Comparison of ENCODE assay signal across 29 mouse cellular contexts in genomic region chr10:88151658-88152057, GRCm38 (mm10). TPM values are rescaled to one million over a fixed set of nuclear protein-coding genes. Genes with fewer than 3 reads are reported as not detected.
DNase-seq lines count a peak whose midpoint lies in the region; ATAC-seq and TF ChIP-seq lines count a peak whose summit lies in the region.
"Had no signal": no experiment of that assay in that cellular context is flagged by ENCODE, and none has a peak within 500 bp of the region (broad histone marks: within the 10 kb centered on the region; RNA-seq: fewer than 3 reads in every experiment).

No protein-coding gene starts in this region.

- no peak for DNase-seq in frontal cortex, postnatal 25 days (ENCODE audit: low spot score in 2 of 2)
- peak; percentile 14 to 24 for DNase-seq in right cerebral cortex, adult 2 months (ENCODE audit: low spot score in 2 of 2)
- no peak for DNase-seq in right cerebral cortex, postnatal 36 days (ENCODE audit: low spot score in 2 of 2)
- DNase-seq in fibroblast of lung, adult 2 months (ENCODE audit: low read depth): peak; percentile 22
- DNase-seq in forebrain, embryonic 10.5 days (ENCODE audit: extremely low spot score, low spot score): no peak
- DNase-seq: adrenal gland, postnatal 10 days; adrenal gland, postnatal 36 days; cerebellum, adult 2 months; cerebellum, adult 9-11 months; cerebellum, postnatal 25 days; gastrocnemius, postnatal 25 days; heart, adult 18-20 months; heart, postnatal 10 days; heart, postnatal 36 days; kidney, adult 18-20 months had no signal

- 88% methylated on average over 6 of the region's 6 CpGs for WGBS in hindbrain, embryonic 12.5 days
- 86% methylated on average over 6 of the region's 6 CpGs for WGBS in forebrain, embryonic 10.5 days

- ATAC-seq in frontal cortex, adult (ENCODE audit: low TSS enrichment): peak; percentile 66
- no peak for ATAC-seq in hindbrain, embryonic 12.5 days (ENCODE audit: low FRiP score)
- ATAC-seq: forebrain, embryonic 13.5 days; forebrain, embryonic 16.5 days; hindbrain, postnatal 0 days; inflammation-experienced regulatory T-cells, adult 6 months; intestine, embryonic 16.5 days; Patski had no signal

- TF ChIP-seq POLR2A in bone marrow macrophage, adult 2 months (IDR thresholded peaks at IDR 0.05; ENCODE audit: borderline replicate concordance, low read depth, low read length): no peak

- H3K4me3 ChIP-seq in bone marrow macrophage, adult 2 months (ENCODE audit: insufficient read depth, low read length): peak overlapping the region; percentile 15; the same call in 1 of the 2 replicates
- H3K4me3 ChIP-seq in hindbrain, embryonic 12.5 days: no peak overlapping the region
- H3K4me3 ChIP-seq in forebrain, embryonic 10.5 days: no peak overlapping the region
- H3K4me3 ChIP-seq: embryonic facial prominence, embryonic 13.5 days; forebrain, embryonic 13.5 days; heart, embryonic 12.5 days; heart, embryonic 15.5 days; hindbrain, embryonic 10.5 days had no signal

- peak overlapping the region; percentile 39 for H3K27ac ChIP-seq in bone marrow macrophage, adult 2 months (ENCODE audit: insufficient read depth, low read depth, low read length)
- no peak overlapping the region for H3K27ac ChIP-seq in hindbrain, embryonic 12.5 days
- H3K27ac ChIP-seq in forebrain, embryonic 10.5 days: no peak overlapping the region
- H3K27ac ChIP-seq: embryonic facial prominence, embryonic 13.5 days; forebrain, embryonic 13.5 days; heart, embryonic 15.5 days; hindbrain, embryonic 10.5 days; hindbrain, embryonic 14.5 days; hindbrain, postnatal 0 days had no signal

- TF ChIP-seq CTCF in bone marrow macrophage, adult 2 months (IDR thresholded peaks at IDR 0.05; ENCODE audit: low read depth, low read length): no peak

- peaks cover 12% of the 10 kb centered on the region for H3K4me1 ChIP-seq in bone marrow macrophage, adult 2 months (ENCODE audit: control insufficient read depth, insufficient read depth, low read length)
- H3K4me1 ChIP-seq in hindbrain, embryonic 12.5 days: peaks cover 6% of the 10 kb centered on the region; the same call in 1 of the 2 replicates
- peaks cover 7% of the 10 kb centered on the region for H3K4me1 ChIP-seq in forebrain, embryonic 10.5 days
- H3K4me1 ChIP-seq: heart, embryonic 12.5 days; heart, embryonic 15.5 days had no signal

- H3K9ac ChIP-seq in hindbrain, embryonic 12.5 days: no peak overlapping the region
- H3K9ac ChIP-seq: embryonic facial prominence, embryonic 13.5 days; forebrain, embryonic 13.5 days; heart, embryonic 12.5 days; heart, embryonic 15.5 days; hindbrain, embryonic 14.5 days had no signal

- no peaks in the 10 kb centered on the region for H3K9me3 ChIP-seq in hindbrain, embryonic 12.5 days (replicated peaks)
- H3K9me3 ChIP-seq in forebrain, embryonic 10.5 days: no peaks in the 10 kb centered on the region
- H3K9me3 ChIP-seq: embryonic facial prominence, embryonic 13.5 days; forebrain, embryonic 13.5 days; heart, embryonic 12.5 days; heart, embryonic 15.5 days; hindbrain, embryonic 10.5 days had no signal

- no peaks in the 10 kb centered on the region for H3K27me3 ChIP-seq in hindbrain, embryonic 12.5 days
- no peaks in the 10 kb centered on the region for H3K27me3 ChIP-seq in forebrain, embryonic 10.5 days (ENCODE audit: poor library complexity, severe bottlenecking)
- H3K27me3 ChIP-seq: embryonic facial prominence, embryonic 13.5 days; forebrain, embryonic 13.5 days; heart, embryonic 12.5 days; heart, embryonic 15.5 days; Patski had no signal

- no peak overlapping the region for H3K4me2 ChIP-seq in hindbrain, embryonic 12.5 days (replicated peaks)
- H3K4me2 ChIP-seq: embryonic facial prominence, embryonic 13.5 days; forebrain, embryonic 13.5 days; heart, embryonic 12.5 days; heart, embryonic 15.5 days; hindbrain, embryonic 14.5 days had no signal

- peaks cover 34% of the 10 kb centered on the region for H3K36me3 ChIP-seq in hindbrain, embryonic 12.5 days
- peaks cover 76% of the 10 kb centered on the region for H3K36me3 ChIP-seq in forebrain, embryonic 10.5 days (replicated peaks)

RNA-seq across cellular contexts. Expression of gene Nup37, which starts 4.9 kb away (rescaled TPM):
- polyA plus RNA-seq in bone marrow macrophage, adult 2 months (2012; ENCODE audit: insufficient read depth, insufficient read length, missing spikeins): 13.3 and 14.6 TPM in 2 replicates
- polyA plus RNA-seq in hindbrain, embryonic 12.5 days (2016; fragmentation: Nextera tagmentation; extraction: Ambion mirVana): 58.2 and 63.2 TPM in 2 replicates
- polyA plus RNA-seq in forebrain, embryonic 10.5 days (2016; fragmentation: Nextera tagmentation; extraction: Ambion mirVana): 116 and 118 TPM in 2 replicates

RNA-seq across cellular contexts. Expression of gene Parpbp, which starts 4.9 kb away (rescaled TPM):
- polyA plus RNA-seq in bone marrow macrophage, adult 2 months (2012; ENCODE audit: insufficient read depth, insufficient read length, missing spikeins): 5.5 and 8.3 TPM in 2 replicates
- 9.5 and 10.5 TPM in 2 replicates for polyA plus RNA-seq in hindbrain, embryonic 12.5 days (2016; fragmentation: Nextera tagmentation; extraction: Ambion mirVana)
- polyA plus RNA-seq in forebrain, embryonic 10.5 days (2016; fragmentation: Nextera tagmentation; extraction: Ambion mirVana): 15.3 and 17.3 TPM in 2 replicates

RNA-seq across cellular contexts. Expression of gene Washc3, which starts 49.2 kb away (rescaled TPM):
- polyA plus RNA-seq in bone marrow macrophage, adult 2 months (2012; ENCODE audit: insufficient read depth, insufficient read length, missing spikeins): 75.7 and 76.4 TPM in 2 replicates
- polyA plus RNA-seq in hindbrain, embryonic 12.5 days (2016; fragmentation: Nextera tagmentation; extraction: Ambion mirVana): 43.3 and 45.8 TPM in 2 replicates
- polyA plus RNA-seq in forebrain, embryonic 10.5 days (2016; fragmentation: Nextera tagmentation; extraction: Ambion mirVana): 46.7 TPM in 2 replicates

Comparison
In these comparisons a context has a peak if more than half of its experiments do, and no peak if none do; other contexts are left out.
1. DNase-seq: peak in right cerebral cortex, adult 2 months (2 of 2) and fibroblast of lung, adult 2 months (single experiment); none in frontal cortex, postnatal 25 days (0 of 2), right cerebral cortex, postnatal 36 days (0 of 2) and forebrain, embryonic 10.5 days (single experiment).